Mouse (Mus musculus): ENCODE data around the gene Mkrn1. TPM values are rescaled to one million over a fixed set of nuclear protein-coding genes. Genes with fewer than 3 reads are reported as not detected.
"Not testable (repeated sequence)": the region's sequence is repeated elsewhere in the genome, so short reads cannot be mapped to it uniquely, and the experiment has no call there.

Mkrn1 gene
- polyA plus RNA-seq, 1 experiment from 2014 or later = 145 TPM

DNA sequence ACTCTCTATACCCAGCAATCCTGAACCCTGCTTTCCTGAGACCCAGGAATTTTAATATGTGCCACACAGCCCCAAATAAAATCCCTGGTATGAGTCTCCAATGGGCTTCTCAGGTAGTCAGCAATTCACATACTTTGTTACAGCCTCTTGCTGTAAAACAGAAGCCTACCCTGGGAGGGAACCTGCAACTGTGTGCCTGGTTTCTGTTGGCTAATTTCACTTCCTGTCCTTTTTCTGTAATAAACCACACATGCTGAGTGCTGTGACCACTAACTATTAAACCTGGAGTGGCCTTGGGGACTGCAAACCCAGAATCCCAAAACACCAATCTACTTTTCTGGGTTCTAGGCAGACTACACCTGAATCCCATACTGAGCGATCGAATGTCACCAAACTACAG lies 57.6 kb downstream of the Mkrn1 start:
- Histone ChIP-seq H3K36me3 (ENCODE audit: control insufficient read depth, insufficient read depth, low read length) (peaks cover 2% of the 10 kb centered on the region; the same call in 1 of the 2 replicates), H3K27me3 (ENCODE audit: control insufficient read depth, insufficient read depth, low read length) (no peaks in the 10 kb centered on the region), H3K4me3 (ENCODE audit: low read depth, low read length) (no peak overlapping the region), H3K27ac (ENCODE audit: low read depth, low read length) (no peak overlapping the region), H3K9me3 (ENCODE audit: control insufficient read depth, low read length) (no peaks in the 10 kb centered on the region), H3K9ac (ENCODE audit: low read length) (no peak overlapping the region), H3K4me1 (ENCODE audit: control insufficient read depth, insufficient read depth, low read length) (no peaks in the 10 kb centered on the region), H3K4me2 (ENCODE audit: low read depth) (no peak overlapping the region)
- DNase-seq (ENCODE audit: low spot score) = no peak
- no peak for ATAC-seq (ENCODE audit: insufficient read depth, low FRiP score, low TSS enrichment)
- WGBS = 90% methylated on average over 2 of the region's 2 CpGs

GRCm38 (mm10) chr6:39359207-39359606 lies 61.1 kb downstream of the Mkrn1 start:
- H3K9me3 ChIP-seq (ENCODE audit: control insufficient read depth, low read length); DNase-seq (ENCODE audit: low spot score): not testable (repeated sequence)

GRCm38 (mm10) chr6:39348946-39349345 lies 71.3 kb downstream of the Mkrn1 start:
- H3K4me3 ChIP-seq (ENCODE audit: low read depth, low read length) = no peak overlapping the region
- peaks cover 28% of the 10 kb centered on the region for H3K4me1 ChIP-seq (ENCODE audit: control insufficient read depth, insufficient read depth, low read length)
- no peak overlapping the region for H3K4me2 ChIP-seq (ENCODE audit: low read depth)
- peaks cover 5% of the 10 kb centered on the region; the same call in 1 of the 2 replicates for H3K36me3 ChIP-seq (ENCODE audit: control insufficient read depth, insufficient read depth, low read length)
- DNase-seq (ENCODE audit: low spot score) (no peak), ATAC-seq (ENCODE audit: insufficient read depth, low FRiP score, low TSS enrichment) (no peak)
- WGBS = 68% methylated on average over 6 of the region's 6 CpGs
- no peaks in the 10 kb centered on the region for H3K9me3 ChIP-seq (ENCODE audit: control insufficient read depth, low read length)
- peak overlapping the region; percentile 73; the same call in 1 of the 2 replicates for H3K27ac ChIP-seq (ENCODE audit: low read depth, low read length)
- H3K9ac ChIP-seq (ENCODE audit: low read length) = no peak overlapping the region; the same call in 1 of the 2 replicates
- H3K27me3 ChIP-seq (ENCODE audit: control insufficient read depth, insufficient read depth, low read length) = no peaks in the 10 kb centered on the region

More at GRCm38 (mm10) chr6:39359207-39359606, 61.1 kb downstream of the Mkrn1 start:
- not testable (repeated sequence) for H3K27ac ChIP-seq (ENCODE audit: low read depth, low read length); ATAC-seq (ENCODE audit: insufficient read depth, low FRiP score, low TSS enrichment); H3K27me3 ChIP-seq (ENCODE audit: control insufficient read depth, insufficient read depth, low read length); H3K9ac ChIP-seq (ENCODE audit: low read length); H3K36me3 ChIP-seq (ENCODE audit: control insufficient read depth, insufficient read depth, low read length); H3K4me2 ChIP-seq (ENCODE audit: low read depth); H3K4me3 ChIP-seq (ENCODE audit: low read depth, low read length); H3K4me1 ChIP-seq (ENCODE audit: control insufficient read depth, insufficient read depth, low read length)
- WGBS = 98% methylated on average over 9 of the region's 9 CpGs

GRCm38 (mm10) chr6:39347880-39348814 lies 72.1 kb downstream of the Mkrn1 start:
- Histone ChIP-seq H3K4me1 (ENCODE audit: control insufficient read depth, insufficient read depth, low read length) (peaks cover 28% of the 10 kb centered on the region), H3K9ac (ENCODE audit: low read length) (peak overlapping the region; percentile 3; the same call in 1 of the 2 replicates)
- ATAC-seq (ENCODE audit: insufficient read depth, low FRiP score, low TSS enrichment) = no peak

More at GRCm38 (mm10) chr6:39347880-39348814, 72.1 kb downstream of the Mkrn1 start:
- Histone ChIP-seq H3K27ac (ENCODE audit: low read depth, low read length) (peak overlapping the region; percentile 73), H3K4me2 (ENCODE audit: low read depth) (no peak overlapping the region), H3K27me3 (ENCODE audit: control insufficient read depth, insufficient read depth, low read length) (no peaks in the 10 kb centered on the region), H3K36me3 (ENCODE audit: control insufficient read depth, insufficient read depth, low read length) (0 out of 2 replicates have a peak, but pooled peaks cover 3% of the 10 kb centered on the region), H3K4me3 (ENCODE audit: low read depth, low read length) (no peak overlapping the region), H3K9me3 (ENCODE audit: control insufficient read depth, low read length) (no peaks in the 10 kb centered on the region)
- peak; percentile 27 for DNase-seq (ENCODE audit: low spot score)
- WGBS = 11% methylated on average over 4 of the region's 4 CpGs

Other genes starting within 250 kb of the Mkrn1 start
- gene Kdm7a, start 213.7 kb downstream of the Mkrn1 start, polyA plus RNA-seq (2014; fragmentation: Nextera tagmentation; extraction: Ambion mirVana) = 18.5 and 19.7 TPM in 2 replicates
- gene Slc37a3, start 42.8 kb downstream of the Mkrn1 start, polyA plus RNA-seq (2014; fragmentation: Nextera tagmentation; extraction: Ambion mirVana) = 54.1 and 58.8 TPM in 2 replicates
- gene Rab19, start 39.3 kb downstream of the Mkrn1 start, polyA plus RNA-seq (2014; fragmentation: Nextera tagmentation; extraction: Ambion mirVana) = 0.19 and 0.26 TPM in 2 replicates
- gene Dennd2a, start 137.4 kb upstream of the Mkrn1 start, polyA plus RNA-seq (2014; fragmentation: Nextera tagmentation; extraction: Ambion mirVana) = 43.6 and 43.7 TPM in 2 replicates
- gene Adck2, start 153.4 kb upstream of the Mkrn1 start, polyA plus RNA-seq (2014; fragmentation: Nextera tagmentation; extraction: Ambion mirVana) = 28.9 and 32.3 TPM in 2 replicates
- 0.93 and 2.1 TPM in 2 replicates for gene Gm42420, start 165.3 kb upstream of the Mkrn1 start, polyA plus RNA-seq (2014; fragmentation: Nextera tagmentation; extraction: Ambion mirVana)
- gene Ndufb2, start 172.1 kb upstream of the Mkrn1 start, polyA plus RNA-seq (2014; fragmentation: Nextera tagmentation; extraction: Ambion mirVana) = 272 and 273 TPM in 2 replicates